Mouse (Mus musculus): ENCODE measurements around the gene Lama2. TPM values are rescaled to one million over a fixed set of nuclear protein-coding genes. Genes with fewer than 3 reads are reported as not detected.
"Not testable (repeated sequence)": the region's sequence is repeated elsewhere in the genome, so short reads cannot be mapped to it uniquely, and the experiment has no call there.

Lama2 gene
- polyA plus RNA-seq, 1 experiment from 2014 or later = 4.3 TPM

GRCm38 (mm10) chr10:26984082-26984481 lies 635.5 kb downstream of the Lama2 start:
- H3K27me3 ChIP-seq (replicated peaks); ATAC-seq (replicated peaks); H3K9ac ChIP-seq; H3K9me3 ChIP-seq; H3K4me2 ChIP-seq; H3K4me1 ChIP-seq; H3K27ac ChIP-seq; H3K4me3 ChIP-seq; H3K36me3 ChIP-seq (replicated peaks): not testable (repeated sequence)
- WGBS = 88% methylated on average over 5 of the region's 5 CpGs

GRCm38 (mm10) chr10:26983583-26983982 lies 636.0 kb downstream of the Lama2 start:
- Histone ChIP-seq H3K36me3 (replicated peaks) (no peaks in the 10 kb centered on the region), H3K9ac (no peak overlapping the region), H3K4me3 (no peak overlapping the region), H3K4me1 (no peaks in the 10 kb centered on the region), H3K27ac (no peak overlapping the region), H3K9me3 (no peaks in the 10 kb centered on the region), H3K27me3 (replicated peaks) (no peaks in the 10 kb centered on the region), H3K4me2 (no peak overlapping the region)
- ATAC-seq (replicated peaks) = no peak
- WGBS = 85% methylated on average over 1 of the region's 1 CpGs

GRCm38 (mm10) chr10:26982621-26983020 lies 636.9 kb downstream of the Lama2 start:
- Histone ChIP-seq H3K9me3 (no peaks in the 10 kb centered on the region), H3K27ac (no peak overlapping the region), H3K36me3 (replicated peaks) (no peaks in the 10 kb centered on the region), H3K4me2 (no peak overlapping the region), H3K4me1 (no peaks in the 10 kb centered on the region), H3K4me3 (no peak overlapping the region), H3K27me3 (replicated peaks) (no peaks in the 10 kb centered on the region), H3K9ac (no peak overlapping the region)
- WGBS = 84% methylated on average over 2 of the region's 2 CpGs
- no peak for ATAC-seq (replicated peaks)

- no peak overlapping the region for H3K27ac ChIP-seq
- H3K9me3 ChIP-seq = no peaks in the 10 kb centered on the region
- H3K4me2 ChIP-seq = no peak overlapping the region
- H3K36me3 ChIP-seq (replicated peaks) = no peaks in the 10 kb centered on the region
- 93% methylated on average over 3 of the region's 3 CpGs for WGBS
- no peaks in the 10 kb centered on the region for H3K4me1 ChIP-seq
- H3K9ac ChIP-seq = no peak overlapping the region
- H3K4me3 ChIP-seq = no peak overlapping the region
- no peak for ATAC-seq (replicated peaks)
- H3K27me3 ChIP-seq (replicated peaks) = no peaks in the 10 kb centered on the region
Measured at GRCm38 (mm10) chr10:26975372-26975771, 644.2 kb downstream of the Lama2 start.

- Histone ChIP-seq H3K4me3 (no peak overlapping the region), H3K4me2 (no peak overlapping the region)
- ATAC-seq (replicated peaks) = no peak
Measured at GRCm38 (mm10) chr10:26974224-26974623, 645.3 kb downstream of the Lama2 start.

GRCm38 (mm10) chr10:26973575-26973974 lies 646.0 kb downstream of the Lama2 start:
- Histone ChIP-seq H3K9me3 (no peaks in the 10 kb centered on the region), H3K27ac (no peak overlapping the region), H3K4me2 (no peak overlapping the region), H3K9ac (no peak overlapping the region), H3K4me3 (no peak overlapping the region), H3K4me1 (no peaks in the 10 kb centered on the region), H3K27me3 (replicated peaks) (no peaks in the 10 kb centered on the region), H3K36me3 (replicated peaks) (no peaks in the 10 kb centered on the region)
- whole genome bisulfite sequencing = 89% methylated on average over 2 of the region's 2 CpGs
- ATAC-seq (replicated peaks) = no peak

More at GRCm38 (mm10) chr10:26974224-26974623, 645.3 kb downstream of the Lama2 start:
- no peaks in the 10 kb centered on the region for H3K9me3 ChIP-seq
- 96% methylated on average over 1 of the region's 1 CpGs for WGBS
- H3K36me3 ChIP-seq (replicated peaks) = no peaks in the 10 kb centered on the region
- no peak overlapping the region for H3K27ac ChIP-seq
- H3K4me1 ChIP-seq = no peaks in the 10 kb centered on the region
- no peaks in the 10 kb centered on the region for H3K27me3 ChIP-seq (replicated peaks)
- H3K9ac ChIP-seq = no peak overlapping the region

GRCm38 (mm10) chr10:26958513-26958912 lies 661.0 kb downstream of the Lama2 start:
- H3K4me3 ChIP-seq = no peak overlapping the region
- no peak overlapping the region for H3K4me2 ChIP-seq
- no peaks in the 10 kb centered on the region for H3K36me3 ChIP-seq (replicated peaks)
- 85% methylated on average over 3 of the region's 3 CpGs for WGBS
- H3K27ac ChIP-seq = no peak overlapping the region
- no peak overlapping the region for H3K9ac ChIP-seq
- no peak for ATAC-seq (replicated peaks)
- no peaks in the 10 kb centered on the region for H3K4me1 ChIP-seq
- H3K27me3 ChIP-seq (replicated peaks) = no peaks in the 10 kb centered on the region
- no peaks in the 10 kb centered on the region for H3K9me3 ChIP-seq

GRCm38 (mm10) chr10:26950448-26950847 lies 669.1 kb downstream of the Lama2 start:
- 78% methylated on average over 7 of the region's 7 CpGs for WGBS
- no peak for ATAC-seq (replicated peaks)

GRCm38 (mm10) chr10:26949667-26950066 lies 669.9 kb downstream of the Lama2 start:
- no peaks in the 10 kb centered on the region for H3K9me3 ChIP-seq
- no peak overlapping the region for H3K4me3 ChIP-seq
- ATAC-seq (replicated peaks) = no peak
- H3K27ac ChIP-seq = no peak overlapping the region
- 71% methylated on average over 8 of the region's 8 CpGs for WGBS
- H3K4me2 ChIP-seq = no peak overlapping the region
- no peaks in the 10 kb centered on the region for H3K27me3 ChIP-seq (replicated peaks)
- H3K36me3 ChIP-seq (replicated peaks) = no peaks in the 10 kb centered on the region
- no peaks in the 10 kb centered on the region for H3K4me1 ChIP-seq
- no peak overlapping the region for H3K9ac ChIP-seq

More at GRCm38 (mm10) chr10:26950448-26950847, 669.1 kb downstream of the Lama2 start:
- Histone ChIP-seq H3K4me2 (no peak overlapping the region), H3K9me3 (no peaks in the 10 kb centered on the region), H3K27ac (no peak overlapping the region), H3K36me3 (replicated peaks) (no peaks in the 10 kb centered on the region), H3K4me3 (no peak overlapping the region), H3K9ac (no peak overlapping the region), H3K4me1 (no peaks in the 10 kb centered on the region), H3K27me3 (replicated peaks) (no peaks in the 10 kb centered on the region)

GRCm38 (mm10) chr10:26948331-26948730 lies 671.2 kb downstream of the Lama2 start:
- no peaks in the 10 kb centered on the region for H3K9me3 ChIP-seq
- H3K9ac ChIP-seq = no peak overlapping the region
- WGBS = 81% methylated on average over 2 of the region's 2 CpGs
- no peak for ATAC-seq (replicated peaks)
- no peaks in the 10 kb centered on the region for H3K4me1 ChIP-seq
- no peak overlapping the region for H3K4me3 ChIP-seq
- no peak overlapping the region for H3K4me2 ChIP-seq
- H3K36me3 ChIP-seq (replicated peaks) = no peaks in the 10 kb centered on the region
- H3K27ac ChIP-seq = no peak overlapping the region
- H3K27me3 ChIP-seq (replicated peaks) = no peaks in the 10 kb centered on the region

GRCm38 (mm10) chr10:26939549-26939948 lies 680.0 kb downstream of the Lama2 start:
- 65% methylated on average over 1 of the region's 1 CpGs for WGBS
- Histone ChIP-seq H3K9me3 (no peaks in the 10 kb centered on the region), H3K36me3 (replicated peaks) (no peaks in the 10 kb centered on the region), H3K4me3 (no peak overlapping the region), H3K4me2 (no peak overlapping the region), H3K27ac (no peak overlapping the region), H3K27me3 (replicated peaks) (no peaks in the 10 kb centered on the region), H3K4me1 (no peaks in the 10 kb centered on the region), H3K9ac (no peak overlapping the region)
- no peak for ATAC-seq (replicated peaks)

- H3K36me3 ChIP-seq (replicated peaks); H3K4me1 ChIP-seq; ATAC-seq (replicated peaks); H3K27ac ChIP-seq; H3K4me2 ChIP-seq; H3K9ac ChIP-seq; H3K27me3 ChIP-seq (replicated peaks); H3K4me3 ChIP-seq; H3K9me3 ChIP-seq: not testable (repeated sequence)
- 85% methylated on average over 4 of the region's 4 CpGs for WGBS
Measured at GRCm38 (mm10) chr10:26938464-26938863, 681.1 kb downstream of the Lama2 start.

- not testable (repeated sequence) for H3K9ac ChIP-seq; H3K4me1 ChIP-seq; H3K9me3 ChIP-seq; H3K4me2 ChIP-seq; ATAC-seq (replicated peaks); H3K4me3 ChIP-seq; H3K27me3 ChIP-seq (replicated peaks); H3K27ac ChIP-seq; H3K36me3 ChIP-seq (replicated peaks)
- WGBS = 89% methylated on average over 6 of the region's 6 CpGs
Measured at GRCm38 (mm10) chr10:26936056-26936455, 683.5 kb downstream of the Lama2 start.

Measured in midbrain, embryonic 15.5 days (tissue).